Comparison of ENCODE assay signal across 9 mouse cellular contexts in the genomic region with DNA sequence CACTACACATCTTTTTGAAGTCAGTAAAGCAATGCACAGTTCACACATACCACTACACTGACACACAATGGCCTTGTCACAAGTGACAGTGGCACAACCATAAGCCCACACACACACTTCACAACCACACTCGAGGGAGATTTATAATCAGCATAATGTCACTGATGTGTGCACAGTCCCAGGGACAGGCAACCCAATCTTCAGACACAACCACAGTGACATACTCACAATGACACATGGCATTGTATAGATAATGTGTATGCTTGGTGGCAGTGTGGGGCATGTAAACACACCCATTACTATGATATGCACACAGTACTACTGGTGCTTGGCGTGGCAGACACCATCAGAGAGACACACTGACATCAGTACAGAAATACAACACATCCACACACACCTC. TPM values are rescaled to one million over a fixed set of nuclear protein-coding genes. Genes with fewer than 3 reads are reported as not detected.
A peak's percentile ranks its signal among the peaks of the same experiment; 100 is the strongest.
DNase-seq lines count a peak whose midpoint lies in the region; ATAC-seq and TF ChIP-seq lines count a peak whose summit lies in the region.
"Had no signal": no experiment of that assay in that cellular context is flagged by ENCODE, and none has a peak within 500 bp of the region (broad histone marks: within the 10 kb centered on the region; RNA-seq: fewer than 3 reads in every experiment).

No protein-coding gene starts in this region.

- no peak for TF ChIP-seq POLR2A in cerebellum, adult 2 months (IDR thresholded peaks at IDR 0.05; ENCODE audit: borderline replicate concordance, insufficient read depth, low read length)

- H3K27ac ChIP-seq in cerebellum, adult 2 months (ENCODE audit: insufficient read depth, low read length) = peak overlapping the region; percentile 93
- H3K27ac ChIP-seq in lung, embryonic 16.5 days (ENCODE audit: low read length) = peak overlapping the region; percentile 75
- peak overlapping the region; percentile 67 for H3K27ac ChIP-seq in intestine, embryonic 15.5 days
- peak overlapping the region; percentile 72 for H3K27ac ChIP-seq in neural tube, embryonic 13.5 days (replicated peaks)

- H3K4me3 ChIP-seq in cerebellum, adult 2 months (replicated peaks; ENCODE audit: insufficient read depth, low read depth, low read length) = no peak overlapping the region
- no peak overlapping the region for H3K4me3 ChIP-seq in lung, embryonic 16.5 days (ENCODE audit: low read length)
- no peak overlapping the region for H3K4me3 ChIP-seq in intestine, embryonic 15.5 days (replicated peaks)
- H3K4me3 ChIP-seq in neural tube, embryonic 13.5 days = 0 out of 2 replicates have a peak overlapping the region, but pooled peaks have one; percentile 40

- peak overlapping the region; percentile 87; the same call in 1 of the 2 replicates for H3K4me2 ChIP-seq in lung, embryonic 16.5 days (ENCODE audit: low read depth, low read length)
- H3K4me2 ChIP-seq in intestine, embryonic 15.5 days (replicated peaks) = peak overlapping the region; percentile 76; the same call in 1 of the 2 replicates
- peak overlapping the region; percentile 88 for H3K4me2 ChIP-seq in neural tube, embryonic 13.5 days

- no peaks in the 10 kb centered on the region for H3K36me3 ChIP-seq in lung, embryonic 16.5 days (ENCODE audit: control insufficient read depth, insufficient read depth, low read length)
- H3K36me3 ChIP-seq in intestine, embryonic 15.5 days = no peaks in the 10 kb centered on the region
- no peaks in the 10 kb centered on the region for H3K36me3 ChIP-seq in neural tube, embryonic 13.5 days

- no peak for ATAC-seq in lung, embryonic 16.5 days (ENCODE audit: low read depth)
- no peak for ATAC-seq in intestine, embryonic 15.5 days
- no peak for ATAC-seq in neural tube, embryonic 13.5 days (ENCODE audit: low read depth)

- no peaks in the 10 kb centered on the region for H3K9me3 ChIP-seq in lung, embryonic 16.5 days (ENCODE audit: control insufficient read depth, low read length)
- H3K9me3 ChIP-seq in intestine, embryonic 15.5 days = no peaks in the 10 kb centered on the region
- no peaks in the 10 kb centered on the region for H3K9me3 ChIP-seq in neural tube, embryonic 13.5 days

- TF ChIP-seq CTCF in cerebellum, adult 2 months (IDR thresholded peaks at IDR 0.05; ENCODE audit: borderline replicate concordance, insufficient read depth, low read depth, low read length) = no peak

- peaks cover 18% of the 10 kb centered on the region for H3K4me1 ChIP-seq in cerebellum, adult 2 months (ENCODE audit: control insufficient read depth, insufficient read depth, low read length)
- peaks cover 28% of the 10 kb centered on the region for H3K4me1 ChIP-seq in lung, embryonic 16.5 days (replicated peaks; ENCODE audit: control insufficient read depth, insufficient read depth, low read length)
- H3K4me1 ChIP-seq in intestine, embryonic 15.5 days (replicated peaks) = peaks cover 26% of the 10 kb centered on the region
- peaks cover 47% of the 10 kb centered on the region for H3K4me1 ChIP-seq in neural tube, embryonic 13.5 days (replicated peaks)

- DNase-seq in cerebellum, adult 2 months = no peak
- no peak for DNase-seq in cerebellum, postnatal 4 days (ENCODE audit: low spot score in 2 of 2)
- no peak for DNase-seq in lung, postnatal 25 days (ENCODE audit: low spot score)
- no peak for DNase-seq in thymus, postnatal 25 days
- DNase-seq in Muller cell, postnatal 12 days (ENCODE audit: inconsistent ontology term) = no peak

- no peak overlapping the region for H3K9ac ChIP-seq in lung, embryonic 16.5 days (ENCODE audit: low read length)
- no peak overlapping the region for H3K9ac ChIP-seq in intestine, embryonic 15.5 days
- peak overlapping the region; percentile 68; the same call in 1 of the 2 replicates for H3K9ac ChIP-seq in neural tube, embryonic 13.5 days

- 36% methylated on average over 2 of the region's 2 CpGs for WGBS in cerebellum, adult 2 months
- 21% methylated on average over 2 of the region's 2 CpGs for WGBS in lung, embryonic 16.5 days
- 30% methylated on average over 2 of the region's 2 CpGs for WGBS in intestine, embryonic 15.5 days
- 40% methylated on average over 2 of the region's 2 CpGs for WGBS in neural tube, embryonic 13.5 days

- no peaks in the 10 kb centered on the region for H3K27me3 ChIP-seq in cerebellum, adult 2 months (ENCODE audit: control insufficient read depth, insufficient read depth, low read length)
- H3K27me3 ChIP-seq in lung, embryonic 16.5 days (ENCODE audit: control insufficient read depth, insufficient read depth, low read depth, low read length) = no peaks in the 10 kb centered on the region
- no peaks in the 10 kb centered on the region for H3K27me3 ChIP-seq in intestine, embryonic 15.5 days (replicated peaks)
- H3K27me3 ChIP-seq in neural tube, embryonic 13.5 days = no peaks in the 10 kb centered on the region

RNA-seq across cellular contexts. Expression of gene Ccdc9, which starts 9.6 kb away (rescaled TPM):
- 81.1 and 91.1 TPM in 2 replicates for polyA plus RNA-seq in cerebellum, adult 2 months (2012; rRNA removed)
- polyA plus RNA-seq in lung, embryonic 16.5 days (2015; fragmentation: Nextera tagmentation; extraction: Ambion mirVana) = 20.1 and 25.9 TPM in 2 replicates
- 23.3 and 24.7 TPM in 2 replicates for polyA plus RNA-seq in intestine, embryonic 15.5 days (2015; fragmentation: Nextera tagmentation; extraction: Ambion mirVana)
- 31.2 and 35.4 TPM in 2 replicates for polyA plus RNA-seq in neural tube, embryonic 13.5 days (2015; fragmentation: Nextera tagmentation; extraction: Ambion mirVana)

RNA-seq across cellular contexts. Expression of gene Bbc3, which starts 12.0 kb away (rescaled TPM):
- polyA plus RNA-seq in cerebellum, adult 2 months (2012; rRNA removed) = 17.0 and 20.3 TPM in 2 replicates
- 12.4 and 14.3 TPM in 2 replicates for polyA plus RNA-seq in lung, embryonic 16.5 days (2015; fragmentation: Nextera tagmentation; extraction: Ambion mirVana)
- 5.9 and 6.4 TPM in 2 replicates for polyA plus RNA-seq in intestine, embryonic 15.5 days (2015; fragmentation: Nextera tagmentation; extraction: Ambion mirVana)
- polyA plus RNA-seq in neural tube, embryonic 13.5 days (2015; fragmentation: Nextera tagmentation; extraction: Ambion mirVana) = 22.4 and 22.8 TPM in 2 replicates

RNA-seq across cellular contexts. Expression of gene Inafm1, which starts 22.7 kb away (rescaled TPM):
- polyA plus RNA-seq in cerebellum, adult 2 months (2012; rRNA removed) = 60.1 and 61.1 TPM in 2 replicates
- polyA plus RNA-seq in lung, embryonic 16.5 days (2015; fragmentation: Nextera tagmentation; extraction: Ambion mirVana) = 12.1 and 12.3 TPM in 2 replicates
- 16.4 and 16.6 TPM in 2 replicates for polyA plus RNA-seq in intestine, embryonic 15.5 days (2015; fragmentation: Nextera tagmentation; extraction: Ambion mirVana)
- 30.0 and 39.3 TPM in 2 replicates for polyA plus RNA-seq in neural tube, embryonic 13.5 days (2015; fragmentation: Nextera tagmentation; extraction: Ambion mirVana)

RNA-seq across cellular contexts. Expression of gene C5ar1, which starts 36.8 kb away (rescaled TPM):
- 0.75 and 0.95 TPM in 2 replicates for polyA plus RNA-seq in cerebellum, adult 2 months (2012; rRNA removed)
- polyA plus RNA-seq in lung, embryonic 16.5 days (2015; fragmentation: Nextera tagmentation; extraction: Ambion mirVana) = 3.4 and 3.6 TPM in 2 replicates
- polyA plus RNA-seq in intestine, embryonic 15.5 days (2015; fragmentation: Nextera tagmentation; extraction: Ambion mirVana) = 2.4 TPM in 2 replicates
- polyA plus RNA-seq in neural tube, embryonic 13.5 days (2015; fragmentation: Nextera tagmentation; extraction: Ambion mirVana) = 2.3 and 2.8 TPM in 2 replicates

RNA-seq across cellular contexts. Expression of gene C5ar2, which starts 52.2 kb away (rescaled TPM):
- 0.19 and 0.20 TPM in 2 replicates for polyA plus RNA-seq in cerebellum, adult 2 months (2012; rRNA removed)
- 0.44 and 0.53 TPM in 2 replicates for polyA plus RNA-seq in lung, embryonic 16.5 days (2015; fragmentation: Nextera tagmentation; extraction: Ambion mirVana)
- polyA plus RNA-seq in intestine, embryonic 15.5 days (2015; fragmentation: Nextera tagmentation; extraction: Ambion mirVana) = 0.13 and 0.23 TPM in 2 replicates
- 0.15 TPM in 1 of 2 replicates, not detected in the other for polyA plus RNA-seq in neural tube, embryonic 13.5 days (2015; fragmentation: Nextera tagmentation; extraction: Ambion mirVana)
- polyA plus RNA-seq: C2C12 had no signal
